Mouse (Mus musculus): ENCODE measurements around the gene Rasa4. TPM values are rescaled to one million over a fixed set of nuclear protein-coding genes. Genes with fewer than 3 reads are reported as not detected.

The Rasa4 gene
- polyA plus RNA-seq, 1 experiment, result 32.7 TPM

DNA sequence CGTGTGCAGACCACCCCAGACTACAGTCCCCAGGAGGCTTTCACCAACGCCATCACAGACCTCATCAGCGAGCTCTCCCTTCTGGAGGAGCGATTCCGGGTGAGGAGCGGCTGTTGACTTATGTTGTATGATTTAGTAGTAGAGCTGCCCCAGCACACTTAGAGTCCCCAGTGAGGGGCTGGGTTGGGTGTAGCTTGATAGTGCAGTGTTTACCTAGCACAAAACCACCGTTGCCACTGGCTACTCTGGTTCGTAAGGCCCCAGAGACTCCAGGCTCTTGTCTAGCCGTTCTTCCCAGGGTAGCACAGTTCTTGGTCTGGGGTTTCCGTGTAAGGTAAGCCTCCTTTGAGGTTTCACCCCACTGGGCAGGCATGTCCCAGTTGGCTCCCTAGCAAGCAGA, 38.4 kb downstream of the Rasa4 start:
- WGBS, result 86% methylated on average over 10 of the region's 10 CpGs
- no peak for TF ChIP-seq POLR2A (IDR thresholded peaks at IDR 0.05; ENCODE audit: borderline replicate concordance, insufficient read depth, low read length)
- H3K27ac ChIP-seq (ENCODE audit: insufficient read depth, low read length), result no peak overlapping the region
- peaks cover 6% of the 10 kb centered on the region; the same call in 1 of the 2 replicates for H3K4me1 ChIP-seq (ENCODE audit: control insufficient read depth, insufficient read depth, low read length)
- no peaks in the 10 kb centered on the region for H3K27me3 ChIP-seq (ENCODE audit: control insufficient read depth, insufficient read depth, low read length)
- DNase-seq, result no peak
- no peak overlapping the region for H3K4me3 ChIP-seq (replicated peaks; ENCODE audit: insufficient read depth, low read depth, low read length)

DNA sequence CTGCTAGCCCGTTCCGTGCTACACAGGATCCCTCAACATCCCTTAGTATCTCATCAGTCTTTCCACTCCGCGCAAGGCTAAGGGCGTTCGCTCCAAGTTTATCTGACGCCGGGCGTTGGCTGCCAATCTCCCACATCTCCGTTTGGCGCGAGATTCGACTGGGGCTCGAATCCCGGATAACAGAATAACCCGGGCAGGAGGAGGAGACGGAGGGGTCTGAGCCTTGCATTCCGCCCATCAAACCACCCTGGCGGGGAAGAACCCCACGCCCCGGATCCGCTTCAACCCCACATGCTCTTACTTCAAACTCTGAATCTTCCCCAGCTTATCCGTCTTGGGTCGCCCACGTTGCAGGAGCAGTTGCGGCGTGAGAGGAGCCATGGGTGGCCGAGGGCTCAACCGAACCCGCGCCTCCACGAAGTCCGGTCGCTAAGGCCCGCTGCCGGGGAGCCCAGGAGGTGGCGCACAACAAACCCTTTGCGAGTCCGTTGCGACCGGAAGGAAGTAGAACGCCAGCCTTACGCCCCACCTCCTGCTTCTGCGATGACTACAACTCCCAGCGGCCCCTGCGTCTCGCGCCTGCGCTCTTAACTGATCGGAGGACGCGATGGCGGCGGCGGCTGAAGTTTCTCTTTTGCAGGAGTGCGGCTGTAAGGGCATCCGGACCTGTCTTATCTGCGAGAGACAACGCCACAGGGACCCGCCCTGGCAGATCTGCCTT, 52.0 kb downstream of the Rasa4 start, which contains the start of the genes Lrwd1 and Alkbh4:
Gene Lrwd1 (minus strand): TSS at position 504 of the 721 bp plus-strand sequence.
Gene Alkbh4 (plus strand): TSS at position 576 of the 721 bp plus-strand sequence.
- TF ChIP-seq CTCF (IDR thresholded peaks at IDR 0.05; ENCODE audit: borderline replicate concordance, insufficient read depth, low read depth, low read length) (peak; percentile 62; the same call in 1 of the 2 replicates), POLR2A (IDR thresholded peaks at IDR 0.05; ENCODE audit: borderline replicate concordance, insufficient read depth, low read length) (peak; percentile 55)
- under 1% methylated on average over 60 of the region's 60 CpGs for WGBS
- no peaks in the 10 kb centered on the region for H3K27me3 ChIP-seq (ENCODE audit: control insufficient read depth, insufficient read depth, low read length)
- peak; percentile 96 for DNase-seq
- peak within 1 kb of the TSS; percentile 27 for H3K27ac ChIP-seq (ENCODE audit: insufficient read depth, low read length)
- H3K4me1 ChIP-seq (ENCODE audit: control insufficient read depth, insufficient read depth, low read length), result peaks cover 12% of the 10 kb centered on the region
- peak within 1 kb of the TSS; percentile 97 for H3K4me3 ChIP-seq (replicated peaks; ENCODE audit: insufficient read depth, low read depth, low read length)

DNA sequence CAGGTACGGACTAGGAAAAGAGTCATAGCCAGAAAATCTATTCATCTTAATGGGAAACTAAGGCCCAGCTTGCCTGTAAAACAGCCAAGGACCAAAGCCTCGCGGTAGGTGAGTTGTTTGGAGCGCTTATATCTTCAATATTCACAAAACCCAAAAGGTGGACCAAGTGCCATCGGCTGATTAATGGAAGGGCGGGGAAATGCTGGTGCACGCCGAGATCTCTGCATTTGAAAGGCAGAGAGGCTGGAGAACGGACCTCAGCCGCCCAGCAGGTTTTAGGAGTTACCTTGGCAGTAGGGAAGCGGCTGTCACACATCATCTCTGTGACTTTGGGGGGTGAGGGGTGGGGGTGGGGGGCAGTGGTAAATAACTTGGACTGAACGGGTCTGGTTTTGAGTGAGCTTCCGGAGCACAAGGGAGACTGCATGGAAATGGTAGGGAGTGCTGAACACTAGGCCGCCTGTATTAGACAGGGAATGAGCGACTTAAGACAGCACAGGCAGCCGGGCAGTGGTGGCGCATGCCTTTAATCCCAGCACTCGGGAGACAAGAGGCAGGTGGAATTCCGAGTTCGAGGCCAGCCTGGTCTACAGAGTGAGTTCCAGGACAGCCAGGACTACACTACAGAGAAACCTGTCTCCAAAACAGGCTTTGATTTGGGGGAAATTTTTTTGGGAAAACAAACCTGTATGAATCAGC, 52.7 kb downstream of the Rasa4 start:
- H3K4me1 ChIP-seq (ENCODE audit: control insufficient read depth, insufficient read depth, low read length), result peaks cover 12% of the 10 kb centered on the region
- no peak for TF ChIP-seq CTCF (IDR thresholded peaks at IDR 0.05; ENCODE audit: borderline replicate concordance, insufficient read depth, low read depth, low read length)
- TF ChIP-seq POLR2A (IDR thresholded peaks at IDR 0.05; ENCODE audit: borderline replicate concordance, insufficient read depth, low read length), result no peak
- no peak for DNase-seq
- peak overlapping the region; percentile 14; the same call in 1 of the 2 replicates for H3K27ac ChIP-seq (ENCODE audit: insufficient read depth, low read length)
- peak overlapping the region; percentile 97 for H3K4me3 ChIP-seq (replicated peaks; ENCODE audit: insufficient read depth, low read depth, low read length)
- no peaks in the 10 kb centered on the region for H3K27me3 ChIP-seq (ENCODE audit: control insufficient read depth, insufficient read depth, low read length)
- WGBS, result 6% methylated on average over 20 of the region's 20 CpGs

DNA sequence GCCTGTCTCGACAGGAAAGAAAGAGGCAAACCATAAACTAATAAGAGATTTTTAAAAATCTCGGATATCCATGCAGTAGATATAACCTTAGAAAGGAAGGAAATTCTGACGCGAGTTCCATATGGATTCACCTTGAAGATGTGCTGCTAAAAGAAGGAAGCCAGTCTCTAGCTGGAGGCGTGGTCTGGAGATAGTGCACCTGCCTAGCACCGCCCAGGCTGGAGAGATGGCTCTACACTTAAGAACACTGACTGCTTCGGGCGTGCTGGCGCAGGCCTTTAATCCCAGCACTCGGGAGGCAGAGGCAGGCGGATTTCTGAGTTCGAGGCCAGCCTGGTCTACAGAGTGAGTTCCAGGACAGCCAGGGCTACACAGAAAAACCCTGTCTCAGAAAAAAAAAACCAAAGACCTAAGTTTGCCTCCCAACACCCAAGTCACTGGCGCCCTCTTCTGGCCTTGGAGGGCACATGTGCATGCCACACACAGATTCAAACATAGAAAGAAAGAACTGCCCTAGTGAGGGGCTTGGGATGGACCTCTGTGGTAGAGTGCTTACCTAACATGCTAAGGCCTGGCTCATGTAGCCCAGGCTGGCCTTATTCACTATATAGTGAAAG, 54.0 kb downstream of the Rasa4 start:
- WGBS, result 75% methylated on average over 13 of the region's 13 CpGs
- peak; percentile 68 for TF ChIP-seq CTCF (IDR thresholded peaks at IDR 0.05; ENCODE audit: borderline replicate concordance, insufficient read depth, low read depth, low read length)
- no peak for TF ChIP-seq POLR2A (IDR thresholded peaks at IDR 0.05; ENCODE audit: borderline replicate concordance, insufficient read depth, low read length)
- peak in 1 of 2 experiments; percentile 46 for DNase-seq

DNA sequence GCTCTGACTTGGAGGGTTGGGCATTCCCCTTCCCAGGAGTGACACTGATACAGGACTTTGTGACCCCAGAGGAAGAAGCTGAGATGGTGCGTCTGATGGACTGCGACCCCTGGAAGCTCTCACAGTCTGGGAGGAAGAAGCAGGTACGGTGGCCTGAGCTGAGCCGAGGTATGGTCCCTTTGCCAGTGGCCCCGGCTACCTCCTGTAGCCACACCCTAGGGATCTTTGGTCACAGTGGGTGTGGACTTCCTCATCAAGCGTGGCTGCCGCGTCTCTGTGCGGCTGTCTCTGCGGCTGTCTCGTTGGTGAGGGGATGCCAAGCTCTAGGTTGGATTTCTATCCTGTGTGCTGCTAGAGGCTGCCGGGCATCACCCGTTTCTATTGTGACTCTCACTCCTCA, 55.7 kb downstream of the Rasa4 start:
- no peak for TF ChIP-seq CTCF (IDR thresholded peaks at IDR 0.05; ENCODE audit: borderline replicate concordance, insufficient read depth, low read depth, low read length)
- no peak for TF ChIP-seq POLR2A (IDR thresholded peaks at IDR 0.05; ENCODE audit: borderline replicate concordance, insufficient read depth, low read length)
- Histone ChIP-seq H3K27me3 (ENCODE audit: control insufficient read depth, insufficient read depth, low read length) (no peaks in the 10 kb centered on the region), H3K4me1 (ENCODE audit: control insufficient read depth, insufficient read depth, low read length) (peaks cover 12% of the 10 kb centered on the region), H3K27ac (ENCODE audit: insufficient read depth, low read length) (no peak overlapping the region), H3K4me3 (replicated peaks; ENCODE audit: insufficient read depth, low read depth, low read length) (no peak overlapping the region)
- DNase-seq, result no peak
- WGBS, result 84% methylated on average over 13 of the region's 13 CpGs

More for the DNA sequence above, 54.0 kb downstream of the Rasa4 start:
- H3K27ac ChIP-seq (ENCODE audit: insufficient read depth, low read length), result no peak overlapping the region
- H3K4me1 ChIP-seq (ENCODE audit: control insufficient read depth, insufficient read depth, low read length), result peaks cover 12% of the 10 kb centered on the region
- no peak overlapping the region for H3K4me3 ChIP-seq (replicated peaks; ENCODE audit: insufficient read depth, low read depth, low read length)
- no peaks in the 10 kb centered on the region for H3K27me3 ChIP-seq (ENCODE audit: control insufficient read depth, insufficient read depth, low read length)

DNA sequence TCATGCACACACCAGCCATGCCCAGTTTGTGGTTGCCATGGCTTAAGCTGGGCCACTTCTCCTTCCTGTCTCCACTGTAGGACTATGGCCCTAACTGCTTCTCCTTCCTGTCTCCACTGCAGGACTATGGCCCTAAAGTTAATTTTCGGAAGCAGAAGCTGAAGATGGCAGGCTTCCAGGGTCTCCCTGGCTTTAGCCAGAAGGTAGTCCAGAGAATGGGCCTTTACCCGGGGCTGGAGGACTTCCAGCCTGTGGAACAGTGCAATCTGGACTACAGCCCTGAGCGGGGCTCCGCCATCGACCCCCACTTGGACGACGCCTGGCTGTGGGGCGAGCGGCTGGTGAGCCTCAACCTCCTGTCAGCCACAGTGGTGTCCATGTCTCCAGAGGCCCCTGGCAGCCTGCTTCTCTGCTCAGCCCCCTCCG, 56.4 kb downstream of the Rasa4 start:
- peak; percentile 38 to 45 for DNase-seq
- H3K4me1 ChIP-seq (ENCODE audit: control insufficient read depth, insufficient read depth, low read length), result peaks cover 8% of the 10 kb centered on the region
- peak overlapping the region; percentile 46 for H3K27ac ChIP-seq (ENCODE audit: insufficient read depth, low read length)
- 13% methylated on average over 10 of the region's 10 CpGs for WGBS
- H3K4me3 ChIP-seq (replicated peaks; ENCODE audit: insufficient read depth, low read depth, low read length), result no peak overlapping the region
- no peaks in the 10 kb centered on the region for H3K27me3 ChIP-seq (ENCODE audit: control insufficient read depth, insufficient read depth, low read length)
- TF ChIP-seq CTCF (IDR thresholded peaks at IDR 0.05; ENCODE audit: borderline replicate concordance, insufficient read depth, low read depth, low read length), result no peak
- no peak for TF ChIP-seq POLR2A (IDR thresholded peaks at IDR 0.05; ENCODE audit: borderline replicate concordance, insufficient read depth, low read length)

DNA sequence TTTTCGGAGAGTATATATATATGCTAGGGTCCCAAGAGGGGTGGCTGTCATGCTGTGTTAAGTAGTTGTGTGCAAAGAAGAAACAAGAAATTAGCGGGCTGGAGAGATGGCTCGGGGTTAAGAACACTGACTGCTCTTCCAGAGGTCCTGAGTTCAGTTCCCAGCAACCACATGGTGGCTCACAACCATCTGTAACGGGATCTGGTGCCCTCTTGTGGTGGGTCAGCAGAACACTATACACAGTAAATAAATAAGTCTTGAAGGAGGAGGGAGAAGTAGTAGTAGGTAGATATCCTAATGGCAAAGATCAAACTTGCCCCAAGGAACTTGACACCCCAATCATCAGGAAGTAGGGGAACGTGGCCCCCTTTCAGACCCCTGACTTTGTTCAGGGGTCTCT, 59.0 kb downstream of the Rasa4 start:
- H3K27ac ChIP-seq (ENCODE audit: insufficient read depth, low read length), result no peak overlapping the region
- TF ChIP-seq CTCF (IDR thresholded peaks at IDR 0.05; ENCODE audit: borderline replicate concordance, insufficient read depth, low read depth, low read length) (peak; percentile 30; the same call in 1 of the 2 replicates), POLR2A (IDR thresholded peaks at IDR 0.05; ENCODE audit: borderline replicate concordance, insufficient read depth, low read length) (no peak)
- H3K4me3 ChIP-seq (replicated peaks; ENCODE audit: insufficient read depth, low read depth, low read length), result no peak overlapping the region
- DNase-seq, result no peak
- H3K4me1 ChIP-seq (ENCODE audit: control insufficient read depth, insufficient read depth, low read length), result peaks cover 8% of the 10 kb centered on the region
- 85% methylated on average over 5 of the region's 5 CpGs for WGBS
- H3K27me3 ChIP-seq (ENCODE audit: control insufficient read depth, insufficient read depth, low read length), result no peaks in the 10 kb centered on the region

Data from cerebellum, adult 2 months (tissue).